Mouse (Mus musculus): ENCODE measurements around the gene Rgn. TPM values are rescaled to one million over a fixed set of nuclear protein-coding genes. Genes with fewer than 3 reads are reported as not detected.

Gene Rgn
- polyA plus RNA-seq, 1 experiment from 2014 or later: 8.7 TPM

DNA sequence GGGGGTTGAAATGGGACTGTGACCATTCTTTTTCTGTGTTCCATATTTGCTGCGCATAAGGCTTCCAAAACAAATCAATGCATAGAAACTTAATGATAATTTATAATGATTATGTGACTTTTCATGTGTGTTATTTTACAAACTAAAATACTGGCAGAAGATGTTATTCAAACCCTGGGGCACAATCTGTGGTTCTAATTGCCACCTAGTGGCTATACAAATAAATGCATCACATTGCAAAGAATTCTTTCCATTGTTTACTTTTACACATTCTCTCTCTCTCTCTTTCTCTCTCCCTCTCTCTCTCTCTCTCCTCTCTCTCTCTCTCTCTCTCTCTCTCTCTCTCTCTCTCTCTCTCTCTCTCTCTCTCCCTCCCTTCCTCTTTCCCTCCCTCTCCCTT, 12.3 kb downstream of the Rgn start:
- H3K27ac ChIP-seq (ENCODE audit: low read length): no peak overlapping the region
- WGBS: 37% methylated on average over 1 of the region's 1 CpGs

GRCm38 (mm10) chrX:20563941-20564340, 14.4 kb downstream of the Rgn start:
- Histone ChIP-seq H3K36me3 (ENCODE audit: insufficient read depth, low read length) (no peaks in the 10 kb centered on the region), H3K4me1 (ENCODE audit: insufficient read depth, low read length) (no peaks in the 10 kb centered on the region), H3K9me3 (ENCODE audit: low read length) (no peaks in the 10 kb centered on the region; the same call in 1 of the 2 replicates), H3K4me3 (ENCODE audit: low read length) (no peak overlapping the region), H3K9ac (replicated peaks; ENCODE audit: low read length) (no peak overlapping the region), H3K27me3 (ENCODE audit: insufficient read depth, low read length) (no peaks in the 10 kb centered on the region), H3K27ac (ENCODE audit: low read length) (no peak overlapping the region), H3K4me2 (replicated peaks; ENCODE audit: low read depth, low read length) (no peak overlapping the region)
- no peak for ATAC-seq (ENCODE audit: low FRiP score, low TSS enrichment)
- WGBS: 72% methylated on average over 4 of the region's 4 CpGs

More for the DNA sequence above, 12.3 kb downstream of the Rgn start:
- no peaks in the 10 kb centered on the region for H3K4me1 ChIP-seq (ENCODE audit: insufficient read depth, low read length)
- H3K36me3 ChIP-seq (ENCODE audit: insufficient read depth, low read length): no peaks in the 10 kb centered on the region
- no peak overlapping the region for H3K4me3 ChIP-seq (ENCODE audit: low read length)
- H3K9me3 ChIP-seq (ENCODE audit: low read length): no peaks in the 10 kb centered on the region
- H3K4me2 ChIP-seq (replicated peaks; ENCODE audit: low read depth, low read length): no peak overlapping the region
- no peak for ATAC-seq (ENCODE audit: low FRiP score, low TSS enrichment)
- no peaks in the 10 kb centered on the region for H3K27me3 ChIP-seq (ENCODE audit: insufficient read depth, low read length)
- no peak overlapping the region for H3K9ac ChIP-seq (replicated peaks; ENCODE audit: low read length)

GRCm38 (mm10) chrX:20571024-20571423, 21.4 kb downstream of the Rgn start:
- H3K4me3 ChIP-seq (ENCODE audit: low read length): no peak overlapping the region
- ATAC-seq (ENCODE audit: low FRiP score, low TSS enrichment): no peak
- no peak overlapping the region for H3K27ac ChIP-seq (ENCODE audit: low read length)
- WGBS: 56% methylated on average over 2 of the region's 2 CpGs
- no peaks in the 10 kb centered on the region; the same call in 1 of the 2 replicates for H3K9me3 ChIP-seq (ENCODE audit: low read length)
- H3K4me2 ChIP-seq (replicated peaks; ENCODE audit: low read depth, low read length): no peak overlapping the region
- H3K36me3 ChIP-seq (ENCODE audit: insufficient read depth, low read length): no peaks in the 10 kb centered on the region
- no peak overlapping the region for H3K9ac ChIP-seq (replicated peaks; ENCODE audit: low read length)
- no peaks in the 10 kb centered on the region for H3K27me3 ChIP-seq (ENCODE audit: insufficient read depth, low read length)
- H3K4me1 ChIP-seq (ENCODE audit: insufficient read depth, low read length): no peaks in the 10 kb centered on the region

DNA sequence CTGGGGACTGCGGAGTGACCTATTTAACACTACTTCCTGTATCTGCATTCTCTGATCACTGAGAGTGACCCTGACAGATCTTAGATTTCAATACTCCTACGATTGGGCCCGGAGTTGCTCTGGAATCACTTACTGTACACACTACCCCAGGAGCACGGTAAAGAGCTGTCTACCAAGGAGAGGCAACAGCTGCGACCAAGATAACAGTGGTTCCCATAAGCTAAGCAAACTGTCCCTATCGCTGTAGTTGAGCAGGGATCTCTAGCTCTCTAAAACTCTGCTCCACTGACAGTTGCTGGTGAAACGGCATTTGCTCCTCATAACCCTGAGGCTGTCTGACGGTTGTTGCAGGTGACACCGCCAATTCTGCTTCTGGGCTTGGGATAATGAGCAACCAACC, 23.1 kb downstream of the Rgn start:
- Histone ChIP-seq H3K4me1 (ENCODE audit: insufficient read depth, low read length) (no peaks in the 10 kb centered on the region), H3K4me2 (replicated peaks; ENCODE audit: low read depth, low read length) (no peak overlapping the region), H3K4me3 (ENCODE audit: low read length) (no peak overlapping the region), H3K9me3 (ENCODE audit: low read length) (no peaks in the 10 kb centered on the region; the same call in 1 of the 2 replicates), H3K27me3 (ENCODE audit: insufficient read depth, low read length) (no peaks in the 10 kb centered on the region), H3K36me3 (ENCODE audit: insufficient read depth, low read length) (no peaks in the 10 kb centered on the region), H3K27ac (ENCODE audit: low read length) (no peak overlapping the region), H3K9ac (replicated peaks; ENCODE audit: low read length) (no peak overlapping the region)
- WGBS: 57% methylated on average over 9 of the region's 9 CpGs
- ATAC-seq (ENCODE audit: low FRiP score, low TSS enrichment): 0 out of 2 replicates have a peak, but pooled peaks have one; percentile 23

- no peaks in the 10 kb centered on the region for H3K4me1 ChIP-seq (ENCODE audit: insufficient read depth, low read length)
- no peaks in the 10 kb centered on the region for H3K36me3 ChIP-seq (ENCODE audit: insufficient read depth, low read length)
- 91% methylated on average over 4 of the region's 4 CpGs for WGBS
- no peaks in the 10 kb centered on the region for H3K27me3 ChIP-seq (ENCODE audit: insufficient read depth, low read length)
- no peak overlapping the region for H3K4me3 ChIP-seq (ENCODE audit: low read length)
- H3K9ac ChIP-seq (replicated peaks; ENCODE audit: low read length): no peak overlapping the region
- no peak overlapping the region for H3K4me2 ChIP-seq (replicated peaks; ENCODE audit: low read depth, low read length)
- no peaks in the 10 kb centered on the region; the same call in 1 of the 2 replicates for H3K9me3 ChIP-seq (ENCODE audit: low read length)
- H3K27ac ChIP-seq (ENCODE audit: low read length): no peak overlapping the region
- no peak for ATAC-seq (ENCODE audit: low FRiP score, low TSS enrichment)
Measured at GRCm38 (mm10) chrX:20573927-20574326, 24.3 kb downstream of the Rgn start.

GRCm38 (mm10) chrX:20587968-20588367, 38.4 kb downstream of the Rgn start:
- ATAC-seq (ENCODE audit: low FRiP score, low TSS enrichment): no peak
- Histone ChIP-seq H3K36me3 (ENCODE audit: insufficient read depth, low read length) (no peaks in the 10 kb centered on the region), H3K4me1 (ENCODE audit: insufficient read depth, low read length) (no peaks in the 10 kb centered on the region), H3K4me3 (ENCODE audit: low read length) (no peak overlapping the region), H3K9me3 (ENCODE audit: low read length) (no peaks in the 10 kb centered on the region), H3K27me3 (ENCODE audit: insufficient read depth, low read length) (no peaks in the 10 kb centered on the region), H3K27ac (ENCODE audit: low read length) (no peak overlapping the region), H3K4me2 (replicated peaks; ENCODE audit: low read depth, low read length) (no peak overlapping the region), H3K9ac (replicated peaks; ENCODE audit: low read length) (no peak overlapping the region)
- 18% methylated on average over 4 of the region's 4 CpGs for WGBS

GRCm38 (mm10) chrX:20608500-20608899, 58.9 kb downstream of the Rgn start:
- no peaks in the 10 kb centered on the region for H3K9me3 ChIP-seq (ENCODE audit: low read length)
- H3K27me3 ChIP-seq (ENCODE audit: insufficient read depth, low read length): no peaks in the 10 kb centered on the region
- no peak overlapping the region for H3K9ac ChIP-seq (replicated peaks; ENCODE audit: low read length)
- no peak overlapping the region for H3K4me2 ChIP-seq (replicated peaks; ENCODE audit: low read depth, low read length)
- 78% methylated on average over 4 of the region's 4 CpGs for WGBS
- H3K36me3 ChIP-seq (ENCODE audit: insufficient read depth, low read length): no peaks in the 10 kb centered on the region
- H3K4me1 ChIP-seq (ENCODE audit: insufficient read depth, low read length): no peaks in the 10 kb centered on the region
- no peak overlapping the region for H3K27ac ChIP-seq (ENCODE audit: low read length)
- no peak for ATAC-seq (ENCODE audit: low FRiP score, low TSS enrichment)
- H3K4me3 ChIP-seq (ENCODE audit: low read length): no peak overlapping the region

Other genes starting within 250 kb of the Rgn start
- gene Rp2, start 185.3 kb upstream of the Rgn start, polyA plus RNA-seq (2015; fragmentation: Nextera tagmentation; extraction: Ambion mirVana): 19.4 and 21.4 TPM in 2 replicates
- gene Jade3, start 124.1 kb upstream of the Rgn start, polyA plus RNA-seq (2015; fragmentation: Nextera tagmentation; extraction: Ambion mirVana): 12.5 and 13.5 TPM in 2 replicates
- 80.9 and 82.4 TPM in 2 replicates for gene Rbm10, start 67.7 kb downstream of the Rgn start, polyA plus RNA-seq (2015; fragmentation: Nextera tagmentation; extraction: Ambion mirVana)
- gene Ndufb11, start 67.8 kb downstream of the Rgn start, polyA plus RNA-seq (2015; fragmentation: Nextera tagmentation; extraction: Ambion mirVana): 238 and 255 TPM in 2 replicates
- gene Uba1, start 108.5 kb downstream of the Rgn start, polyA plus RNA-seq (2015; fragmentation: Nextera tagmentation; extraction: Ambion mirVana): 231 and 236 TPM in 2 replicates
- gene Cdk16, start 138.2 kb downstream of the Rgn start, polyA plus RNA-seq (2015; fragmentation: Nextera tagmentation; extraction: Ambion mirVana): 101 and 110 TPM in 2 replicates
- gene Usp11, start 154.1 kb downstream of the Rgn start, polyA plus RNA-seq (2015; fragmentation: Nextera tagmentation; extraction: Ambion mirVana): 50.8 and 53.1 TPM in 2 replicates
- gene Araf, start 248.0 kb downstream of the Rgn start, polyA plus RNA-seq (2015; fragmentation: Nextera tagmentation; extraction: Ambion mirVana): 124 and 143 TPM in 2 replicates